Mouse (Mus musculus) heart, postnatal 0 days (tissue): ENCODE results near the gene Vangl2. TPM values are rescaled to one million over a fixed set of nuclear protein-coding genes. Genes with fewer than 3 reads are reported as not detected.
A peak's percentile ranks its signal among the peaks of the same experiment; 100 is the strongest.

Source experiments
- ATAC-seq: fragments of 200-750 bp; cut with Nextera tagmentation; 2 replicates; pipeline ENCODE4 v1.8.0; 2017; ENCODE audit warnings: low read depth, moderate number of reproducible peaks, moderate library complexity; ENCODE audit not compliant: insufficient read depth
- DNase-seq: peaks from one replicate; pipeline ENCODE4 v3.0.0-alpha.2; 2016; ENCODE audit warnings: low spot score
- H3K27ac ChIP-seq: fragments of 300-500 bp; sonication (generic); 2 replicates; pipeline ENCODE4 v1.5.1; 2014; ENCODE audit warnings: low read depth, mild to moderate bottlenecking
- H3K27me3 ChIP-seq: fragments of 300-500 bp; sonication (generic); 2 replicates; pipeline ENCODE4 v1.6.1; 2014; ENCODE audit warnings: low read length, mixed read lengths; ENCODE audit not compliant: control insufficient read depth, insufficient read depth
- H3K36me3 ChIP-seq: fragments of 300-500 bp; sonication (generic); replicated peaks from 2 replicates; pipeline ENCODE4 v1.6.1; 2014; ENCODE audit warnings: low read length, mixed read lengths; ENCODE audit not compliant: control insufficient read depth, insufficient read depth
- H3K4me1 ChIP-seq: fragments of 300-500 bp; sonication (generic); 2 replicates; pipeline ENCODE4 v1.6.1; 2014; ENCODE audit warnings: antibody characterized with exemption; ENCODE audit not compliant: control insufficient read depth, insufficient read depth
- H3K4me2 ChIP-seq: fragments of 300-500 bp; sonication (generic); 2 replicates; pipeline ENCODE4 v1.6.1; 2014; ENCODE audit warnings: low read depth, mild to moderate bottlenecking, low read length, moderate library complexity
- H3K4me3 ChIP-seq: fragments of 300-500 bp; sonication (generic); 2 replicates; pipeline ENCODE4 v1.5.1; 2014; ENCODE audit warnings: low read depth, low read length
- H3K9ac ChIP-seq: fragments of 300-500 bp; sonication (generic); replicated peaks from 2 replicates; pipeline ENCODE4 v1.6.1; 2014; ENCODE audit warnings: low read depth, low read length, mixed read lengths
- H3K9me3 ChIP-seq: fragments of 300-500 bp; sonication (generic); replicated peaks from 2 replicates; pipeline ENCODE4 v1.6.1; 2016; ENCODE audit warnings: low read length; ENCODE audit not compliant: control insufficient read depth
- CTCF ChIP-seq: IDR thresholded peaks from 2 replicates; pipeline ENCODE4 v1.5.1; 2016; ENCODE audit warnings: antibody characterized with exemption, control low read depth, low read depth
- EP300 ChIP-seq: IDR thresholded peaks from 2 replicates; pipeline ENCODE4 v1.6.1; 2016; ENCODE audit warnings: antibody characterized with exemption, low read depth
- WGBS: fragments of 180-500 bp; shearing (Covaris S2); extraction: QIAGEN DNeasy Blood & Tissue Kit; methylation state at CpG from one replicate; pipeline ENCODE4 v1.1.7; 2014; 5-methylcytosine and 5-hydroxymethylcytosine counted together
- polyA plus RNA-seq: library from polyadenylated mRNA; unstranded; fragments of >200 nt; fragmentation: Nextera tagmentation; extraction: Ambion mirVana; gene quantifications from 2 replicates; pipeline ENCODE4 v1.2.1, GENCODE M21; 2015
- total RNA-seq: library from RNA; depleted of rRNA; stranded (reverse); fragments of >200 nt; gene quantifications from 2 replicates; pipeline ENCODE4 v1.2.3, GENCODE M21; 2014; ENCODE audit warnings: low replicate concordance

Vangl2 gene
- total and polyA plus RNA-seq, 2 experiments from 2014 or later: 5.2 to 11.2 TPM

DNA sequence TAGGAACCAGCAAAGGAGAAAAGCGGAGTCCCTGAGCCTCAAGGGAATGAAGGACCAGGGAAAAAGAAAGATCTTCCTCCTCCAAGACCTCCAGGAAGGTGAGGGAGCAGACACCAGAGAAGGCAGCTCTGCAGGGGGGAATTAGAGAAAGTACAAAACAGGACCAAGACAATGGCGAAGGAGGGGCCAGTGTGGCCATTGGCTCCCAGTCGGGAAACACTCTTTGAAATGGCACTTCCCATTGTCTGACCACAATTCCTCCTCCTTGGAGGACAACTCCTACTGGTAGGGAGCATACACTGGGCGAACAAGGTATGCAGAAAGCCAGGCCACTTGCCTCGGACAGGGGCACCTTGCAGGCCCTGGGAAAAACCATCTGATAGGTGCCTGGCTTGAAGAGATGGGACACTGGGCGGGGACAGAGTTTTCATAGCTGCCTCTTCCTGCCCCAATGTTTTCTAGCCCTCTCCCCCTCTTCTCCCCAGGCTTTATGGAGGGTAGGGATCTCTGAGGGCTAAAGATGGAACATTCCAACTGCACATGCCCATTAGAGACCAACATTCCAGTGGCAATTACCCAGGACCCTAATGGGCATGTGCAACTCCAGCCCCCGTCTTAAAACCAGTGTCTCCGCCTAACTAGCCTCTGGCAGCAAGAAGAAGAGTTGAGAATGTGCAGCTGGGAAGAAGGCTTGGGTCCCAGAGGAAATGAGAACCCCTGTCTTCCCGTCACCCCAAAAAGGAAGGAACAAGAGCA is 3.9 kb downstream of the Vangl2 start:
- TF ChIP-seq CTCF (no peak), EP300 (no peak)
- H3K27me3 ChIP-seq: no peaks in the 10 kb centered on the region
- H3K36me3 ChIP-seq: no peaks in the 10 kb centered on the region
- H3K27ac ChIP-seq: no peak overlapping the region
- ATAC-seq (no peak), DNase-seq (no peak)
- H3K4me2 ChIP-seq: no peak overlapping the region
- H3K4me1 ChIP-seq: peaks cover 25% of the 10 kb centered on the region
- WGBS: 60% methylated on average over 9 of the region's 9 CpGs
- H3K9me3 ChIP-seq: no peaks in the 10 kb centered on the region
- no peak overlapping the region for H3K9ac ChIP-seq
- no peak overlapping the region for H3K4me3 ChIP-seq

GRCm38 (mm10) chr1:172019863-172020521 is 8.3 kb downstream of the Vangl2 start:
- 70% methylated on average over 10 of the region's 10 CpGs for WGBS
- Histone ChIP-seq H3K9me3 (no peaks in the 10 kb centered on the region), H3K4me1 (peaks cover 18% of the 10 kb centered on the region), H3K9ac (no peak overlapping the region), H3K27ac (no peak overlapping the region), H3K4me2 (no peak overlapping the region), H3K27me3 (no peaks in the 10 kb centered on the region), H3K4me3 (no peak overlapping the region), H3K36me3 (no peaks in the 10 kb centered on the region)
- ATAC-seq: no peak
- peak; percentile 40 for DNase-seq
- TF ChIP-seq EP300 (no peak), CTCF (no peak)

DNA sequence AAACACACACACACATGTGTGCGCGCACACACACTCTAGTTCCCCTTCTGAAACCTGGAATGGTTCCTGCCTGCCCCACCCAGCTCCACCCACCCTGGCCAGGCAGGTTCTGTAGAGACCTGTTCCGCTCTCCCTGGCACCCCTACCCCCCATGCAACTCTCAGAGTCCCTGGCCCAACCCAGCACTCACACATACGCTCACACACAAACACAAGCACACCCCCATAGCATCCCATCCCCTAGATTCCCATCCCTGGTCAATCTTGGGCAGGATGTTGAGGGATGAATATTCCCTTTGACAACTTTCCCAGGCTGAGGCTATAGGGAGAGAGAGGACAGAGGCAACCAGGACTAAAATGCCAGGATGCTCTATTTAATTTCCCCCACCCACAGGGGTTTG is 8.9 kb downstream of the Vangl2 start:
- 95% methylated on average over 4 of the region's 4 CpGs for WGBS
- Histone ChIP-seq H3K4me3 (no peak overlapping the region), H3K27ac (no peak overlapping the region), H3K36me3 (no peaks in the 10 kb centered on the region), H3K9ac (no peak overlapping the region), H3K4me1 (peaks cover 12% of the 10 kb centered on the region), H3K9me3 (no peaks in the 10 kb centered on the region), H3K4me2 (no peak overlapping the region), H3K27me3 (no peaks in the 10 kb centered on the region)
- ATAC-seq (no peak), DNase-seq (no peak)
- no peak for TF ChIP-seq CTCF

- DNase-seq: no peak
- Histone ChIP-seq H3K4me3 (no peak overlapping the region), H3K4me1 (peaks cover 11% of the 10 kb centered on the region; the same call in 1 of the 2 replicates), H3K36me3 (no peaks in the 10 kb centered on the region), H3K4me2 (no peak overlapping the region), H3K9me3 (no peaks in the 10 kb centered on the region), H3K27me3 (no peaks in the 10 kb centered on the region), H3K9ac (no peak overlapping the region), H3K27ac (no peak overlapping the region)
- TF ChIP-seq CTCF (no peak), EP300 (no peak)
- WGBS: 88% methylated on average over 9 of the region's 9 CpGs
- no peak for ATAC-seq
These were observed 9.6 kb downstream of the Vangl2 start for GRCm38 (mm10) chr1:172018336-172019311.

- Histone ChIP-seq H3K9ac (no peak overlapping the region), H3K4me2 (no peak overlapping the region), H3K4me1 (peaks cover 11% of the 10 kb centered on the region; the same call in 1 of the 2 replicates), H3K4me3 (no peak overlapping the region), H3K27me3 (no peaks in the 10 kb centered on the region), H3K36me3 (no peaks in the 10 kb centered on the region), H3K27ac (no peak overlapping the region), H3K9me3 (no peaks in the 10 kb centered on the region)
- TF ChIP-seq CTCF: no peak
- TF ChIP-seq EP300: no peak
- DNase-seq (no peak), ATAC-seq (no peak)
- 79% methylated on average over 6 of the region's 6 CpGs for WGBS
These were observed 10.7 kb downstream of the Vangl2 start for GRCm38 (mm10) chr1:172017517-172018070.
